Mouse (Mus musculus) spleen, adult 2 months (tissue): ENCODE measurements around the gene Raver2.

Experiments
- CTCF ChIP-seq: fragments of 200-500 bp; IDR thresholded peaks from 2 replicates; pipeline ENCODE4 v1.5.1; 2011; ENCODE audit warnings: mild to moderate bottlenecking, inconsistent platforms; ENCODE audit not compliant: insufficient read depth, insufficient read length, insufficient replicate concordance; ENCODE audit errors: extremely low read depth
- POLR2A ChIP-seq: fragments of 200-500 bp; IDR thresholded peaks from 2 replicates; pipeline ENCODE4 v1.6.1; 2011; ENCODE audit warnings: low read depth, low read length, inconsistent platforms

DNA sequence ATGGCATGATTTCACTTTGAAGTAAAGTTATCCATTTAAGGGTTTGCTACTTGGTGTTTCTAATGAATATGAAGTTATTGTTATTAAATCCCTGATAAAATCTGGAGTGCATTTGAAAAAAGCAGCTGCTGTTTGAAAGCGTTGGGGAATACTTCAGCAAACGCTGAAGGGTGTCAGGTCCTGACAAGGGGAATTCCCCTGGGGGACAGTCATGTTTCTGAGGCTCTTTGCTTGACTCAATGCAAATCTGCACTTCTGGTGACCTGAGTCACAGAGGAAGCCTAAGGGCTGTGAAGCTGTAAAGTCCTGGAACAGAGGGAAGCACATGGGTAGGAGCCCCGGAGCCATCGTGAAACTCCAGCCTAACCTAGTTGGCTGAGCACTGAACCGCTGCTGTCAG lies 73.0 kb downstream of the Raver2 start:
- TF ChIP-seq CTCF = no peak
- no peak for TF ChIP-seq POLR2A
